Mouse (Mus musculus) effector memory CD4-positive, alpha-beta T cell, adult 5 months (primary cell): Measurements from ENCODE around the gene Trim60. TPM values are rescaled to one million over a fixed set of nuclear protein-coding genes. Genes with fewer than 3 reads are reported as not detected.

Experiments used
- polyA plus RNA-seq: library from polyadenylated mRNA; unstranded; fragments of 100-300 nt; shearing (Covaris generic); gene quantifications from one replicate; pipeline ENCODE4 v1.2.1, GENCODE M21; 2017

Trim60 gene
- not detected for polyA plus RNA-seq

GRCm38 (mm10) chr8:65018423-65018822 lies at the start of gene Trim60, which contains the start of gene Trim61:
Gene Trim60 (minus strand): TSS chr8:65018584.
Gene Trim61 (minus strand): TSS chr8:65018523.

GRCm38 (mm10) chr8:65037117-65037533 lies 18.7 kb upstream of the Trim60 start, which contains the start of gene Apela:
Gene Apela (minus strand): TSS chr8:65037336.

DNA sequence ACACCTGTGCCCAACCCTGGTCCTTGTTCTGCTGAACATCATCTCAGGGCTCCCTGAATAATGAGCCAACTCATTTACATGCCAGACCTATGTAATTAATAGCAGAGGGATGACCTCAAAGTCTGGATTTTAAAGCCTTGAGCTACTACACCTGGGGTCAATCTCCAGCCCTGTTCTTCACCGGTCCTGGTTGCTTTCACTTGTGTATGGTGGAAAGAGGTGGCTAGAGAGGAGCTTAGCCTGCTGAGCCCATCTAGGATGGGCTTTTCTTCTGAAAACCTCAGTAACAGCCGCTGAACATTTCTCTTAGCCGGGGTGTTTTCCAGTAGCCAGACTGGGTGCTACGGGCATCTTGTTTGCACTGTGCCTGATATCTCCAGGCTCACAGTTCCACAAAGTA lies 30.7 kb downstream of the Trim60 start, which contains the start of gene Trim75:
TSS of gene Trim75 (minus strand) at position 101 of the 400 bp plus-strand sequence.

Other genes with a start within 250 kb of the Trim60 start
- gene Klhl2, start 168.6 kb downstream of the Trim60 start, polyA plus RNA-seq, result 21.5 TPM
- 61.3 TPM for gene Tmem192, start 71.4 kb downstream of the Trim60 start, polyA plus RNA-seq
- not detected for gene Trim75, start 30.8 kb downstream of the Trim60 start, polyA plus RNA-seq
- gene Trim61, start 61 bp downstream of the Trim60 start, polyA plus RNA-seq, result not detected
- gene Apela, start 18.8 kb upstream of the Trim60 start, polyA plus RNA-seq, result not detected
- gene Gm10663, start 56.4 kb upstream of the Trim60 start, polyA plus RNA-seq, result not detected
- gene BC030870, start 111.0 kb upstream of the Trim60 start, polyA plus RNA-seq, result not detected